Mouse (Mus musculus) small intestine, adult 2 months (tissue): Measurements from ENCODE around the gene Unc45a.

Experiments
- CTCF ChIP-seq: fragments of 200-500 bp; IDR thresholded peaks from 2 replicates; pipeline ENCODE4 v1.5.1; 2012; ENCODE audit warnings: low read depth, mild to moderate bottlenecking, control low read depth, inconsistent platforms, low read length, moderate library complexity, mixed read lengths; ENCODE audit not compliant: insufficient replicate concordance, insufficient read length; ENCODE audit errors: extremely low read depth
- POLR2A ChIP-seq: fragments of 200-500 bp; IDR thresholded peaks from 2 replicates; pipeline ENCODE4 v1.6.1; 2012; ENCODE audit warnings: low read depth, mild to moderate bottlenecking, control low read depth, inconsistent platforms, low read length, moderate library complexity

GRCm38 (mm10) chr7:80352920-80353319, 12.1 kb upstream of the Unc45a start:
- TF ChIP-seq POLR2A (no peak), CTCF (no peak)
